Mouse (Mus musculus): ENCODE results near the gene Idh2. TPM values are rescaled to one million over a fixed set of nuclear protein-coding genes. Genes with fewer than 3 reads are reported as not detected.
A peak's percentile ranks its signal among the peaks of the same experiment; 100 is the strongest.

The Idh2 gene
- polyA plus RNA-seq (2015; fragmentation: Nextera tagmentation; extraction: Ambion mirVana): 546 and 644 TPM in 2 replicates

GRCm38 (mm10) chr7:80115224-80115590, at the start of gene Idh2:
Idh2 (minus strand) TSS chr7:80115392.
- Histone ChIP-seq H3K9ac (peak within 1 kb of the TSS; percentile 89), H3K4me2 (peak within 1 kb of the TSS; percentile 66), H3K36me3 (no peaks in the 10 kb centered on the region), H3K27me3 (no peaks in the 10 kb centered on the region), H3K4me1 (peaks cover 45% of the 10 kb centered on the region), H3K27ac (peak within 1 kb of the TSS; percentile 97), H3K9me3 (no peaks in the 10 kb centered on the region), H3K4me3 (peak within 1 kb of the TSS; percentile 94)
- WGBS: under 1% methylated on average over 29 of the region's 29 CpGs
- peak; percentile 96 for ATAC-seq (ENCODE audit: insufficient number of reproducible peaks, low FRiP score, low TSS enrichment, low read depth)

GRCm38 (mm10) chr7:80160945-80161306, 45.7 kb upstream of the Idh2 start:
- Histone ChIP-seq H3K27me3 (no peaks in the 10 kb centered on the region), H3K9ac (no peak overlapping the region), H3K4me1 (peaks cover 15% of the 10 kb centered on the region), H3K9me3 (no peaks in the 10 kb centered on the region), H3K27ac (peak overlapping the region; percentile 57; the same call in 1 of the 2 replicates), H3K4me2 (no peak overlapping the region), H3K36me3 (no peaks in the 10 kb centered on the region), H3K4me3 (no peak overlapping the region)
- WGBS: 66% methylated on average over 8 of the region's 8 CpGs
- ATAC-seq (ENCODE audit: insufficient number of reproducible peaks, low FRiP score, low TSS enrichment, low read depth): no peak

DNA sequence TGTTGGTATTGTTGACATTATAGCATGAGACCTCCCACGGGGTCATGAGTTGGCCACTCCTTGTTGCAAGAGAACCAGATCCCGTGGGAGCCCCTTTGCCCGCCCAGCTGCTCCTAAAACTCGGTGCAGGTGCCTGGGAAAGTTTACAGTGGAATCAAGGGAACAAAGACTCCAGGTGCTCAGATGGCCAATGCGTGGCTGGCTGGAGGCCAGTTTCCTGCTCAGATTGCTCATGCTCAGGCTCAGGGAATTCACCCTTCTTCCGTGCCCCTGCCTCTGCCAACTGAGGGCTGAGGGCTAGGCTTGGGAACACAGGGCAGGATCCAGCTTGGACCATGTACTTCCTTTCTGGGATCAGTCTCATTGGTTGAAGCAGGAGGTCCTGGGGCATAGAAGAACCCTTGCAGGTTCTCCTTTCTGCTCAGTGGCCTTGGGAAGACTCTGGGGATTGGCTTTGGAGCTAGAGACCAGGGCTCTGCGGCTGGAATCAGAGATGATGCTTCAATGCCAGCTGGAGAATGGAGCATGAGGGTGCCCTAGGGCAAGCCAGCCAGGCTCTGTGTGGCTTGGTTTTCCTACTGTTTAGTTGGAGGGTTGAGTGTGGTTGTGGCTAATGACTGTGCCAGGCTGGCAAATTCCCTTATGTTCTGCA, 45.2 kb upstream of the Idh2 start:
- Histone ChIP-seq H3K4me1 (peaks cover 15% of the 10 kb centered on the region), H3K27ac (peak overlapping the region; percentile 57), H3K9ac (no peak overlapping the region), H3K9me3 (no peaks in the 10 kb centered on the region), H3K4me2 (no peak overlapping the region), H3K27me3 (no peaks in the 10 kb centered on the region), H3K36me3 (no peaks in the 10 kb centered on the region), H3K4me3 (no peak overlapping the region)
- no peak for ATAC-seq (ENCODE audit: insufficient number of reproducible peaks, low FRiP score, low TSS enrichment, low read depth)
- WGBS: 38% methylated on average over 7 of the region's 7 CpGs

- Histone ChIP-seq H3K4me1 (peaks cover 15% of the 10 kb centered on the region), H3K4me2 (no peak overlapping the region), H3K9me3 (no peaks in the 10 kb centered on the region), H3K4me3 (no peak overlapping the region), H3K36me3 (no peaks in the 10 kb centered on the region), H3K27me3 (no peaks in the 10 kb centered on the region), H3K9ac (no peak overlapping the region), H3K27ac (no peak overlapping the region)
- WGBS: 82% methylated on average over 8 of the region's 8 CpGs
- no peak for ATAC-seq (ENCODE audit: insufficient number of reproducible peaks, low FRiP score, low TSS enrichment, low read depth)
These were observed 43.5 kb upstream of the Idh2 start for GRCm38 (mm10) chr7:80158496-80159268.

GRCm38 (mm10) chr7:80156711-80157227, 41.6 kb upstream of the Idh2 start:
- H3K9ac ChIP-seq: no peak overlapping the region

DNA sequence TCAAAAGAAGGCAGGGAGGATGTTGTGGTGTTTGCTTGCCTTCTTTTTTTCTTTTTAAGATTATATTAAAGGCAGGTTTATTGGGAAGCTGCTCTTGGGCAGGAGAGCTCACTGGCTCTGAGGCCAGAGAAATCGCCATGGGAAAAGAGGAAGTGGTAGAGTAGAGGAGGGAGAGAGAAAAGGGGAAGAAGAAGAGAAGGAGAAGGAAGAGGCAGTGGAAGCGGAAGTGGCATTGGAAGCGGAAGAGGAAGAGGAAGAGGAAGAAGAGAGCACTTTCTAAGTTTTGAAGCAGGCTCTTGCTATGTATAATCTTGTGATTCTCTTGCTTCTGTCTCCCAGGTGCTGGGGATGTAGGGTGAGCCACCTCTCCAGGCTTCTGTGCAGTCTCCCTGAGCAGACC, 39.5 kb upstream of the Idh2 start:
- WGBS: 74% methylated on average over 3 of the region's 3 CpGs
- ATAC-seq (ENCODE audit: insufficient number of reproducible peaks, low FRiP score, low TSS enrichment, low read depth): no peak
- Histone ChIP-seq H3K9me3 (no peaks in the 10 kb centered on the region), H3K27ac (no peak overlapping the region), H3K4me2 (no peak overlapping the region), H3K27me3 (no peaks in the 10 kb centered on the region), H3K4me3 (no peak overlapping the region), H3K4me1 (peaks cover 7% of the 10 kb centered on the region), H3K36me3 (no peaks in the 10 kb centered on the region), H3K9ac (no peak overlapping the region)

More at GRCm38 (mm10) chr7:80156711-80157227, 41.6 kb upstream of the Idh2 start:
- ATAC-seq (ENCODE audit: insufficient number of reproducible peaks, low FRiP score, low TSS enrichment, low read depth): 0 out of 2 replicates have a peak, but pooled peaks have one; percentile 15
- Histone ChIP-seq H3K4me1 (peaks cover 15% of the 10 kb centered on the region), H3K4me2 (no peak overlapping the region), H3K4me3 (no peak overlapping the region), H3K27ac (no peak overlapping the region), H3K9me3 (no peaks in the 10 kb centered on the region), H3K36me3 (no peaks in the 10 kb centered on the region), H3K27me3 (no peaks in the 10 kb centered on the region)
- 55% methylated on average over 13 of the region's 13 CpGs for WGBS

DNA sequence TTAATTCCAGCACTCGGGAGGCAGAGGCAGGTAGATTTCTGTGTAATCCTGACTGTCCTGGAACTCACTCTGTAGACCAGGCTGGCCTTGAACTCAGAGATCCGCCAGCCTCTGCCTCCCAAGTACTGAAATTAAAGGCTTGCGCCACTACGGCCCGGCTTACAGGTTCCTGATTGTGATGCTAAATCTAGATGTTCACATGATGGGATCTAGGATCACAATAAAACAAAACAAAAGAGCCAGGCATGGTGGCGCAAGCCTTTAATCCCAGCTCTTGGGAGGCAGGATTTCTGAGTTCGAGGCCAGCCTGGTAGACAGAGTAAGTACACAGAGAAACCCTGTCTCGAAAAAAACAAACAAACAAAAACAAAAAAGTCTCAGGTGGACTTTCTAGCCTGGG, 37.6 kb upstream of the Idh2 start:
- Histone ChIP-seq H3K4me3 (no peak overlapping the region), H3K4me2 (no peak overlapping the region), H3K9ac (no peak overlapping the region), H3K36me3 (no peaks in the 10 kb centered on the region), H3K4me1 (peaks cover 16% of the 10 kb centered on the region), H3K9me3 (no peaks in the 10 kb centered on the region), H3K27me3 (no peaks in the 10 kb centered on the region), H3K27ac (no peak overlapping the region)
- ATAC-seq (ENCODE audit: insufficient number of reproducible peaks, low FRiP score, low TSS enrichment, low read depth): no peak
- 93% methylated on average over 8 of the region's 8 CpGs for whole genome bisulfite sequencing

GRCm38 (mm10) chr7:80152152-80152551, 37.0 kb upstream of the Idh2 start:
- H3K27ac ChIP-seq: no peak overlapping the region
- no peak overlapping the region for H3K4me2 ChIP-seq
- H3K4me1 ChIP-seq: peaks cover 16% of the 10 kb centered on the region
- WGBS: 66% methylated on average over 6 of the region's 6 CpGs
- no peak for ATAC-seq (ENCODE audit: insufficient number of reproducible peaks, low FRiP score, low TSS enrichment, low read depth)
- H3K9ac ChIP-seq: no peak overlapping the region
- H3K36me3 ChIP-seq: no peaks in the 10 kb centered on the region
- no peaks in the 10 kb centered on the region for H3K9me3 ChIP-seq
- H3K27me3 ChIP-seq: no peaks in the 10 kb centered on the region
- H3K4me3 ChIP-seq: no peak overlapping the region

DNA sequence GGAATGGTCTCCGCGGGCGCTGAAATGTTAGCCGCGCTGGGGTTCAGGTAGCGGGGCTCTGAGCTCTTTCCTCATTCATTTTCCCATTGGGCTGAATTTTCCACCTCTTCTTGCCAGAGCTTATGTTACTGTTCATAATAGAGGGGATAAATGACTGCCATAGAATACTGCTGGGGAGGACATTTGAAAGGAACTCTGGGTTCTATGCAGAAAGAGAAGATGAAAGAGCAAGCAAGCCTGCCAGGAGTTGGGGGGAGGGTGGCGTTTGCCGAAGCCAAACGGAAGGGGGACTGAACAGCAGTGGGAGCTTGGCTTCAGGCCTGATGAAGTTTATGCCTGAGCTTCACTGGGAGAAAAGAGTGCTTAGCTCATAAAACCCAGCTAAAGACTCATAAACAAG, 34.2 kb upstream of the Idh2 start:
- ATAC-seq (ENCODE audit: insufficient number of reproducible peaks, low FRiP score, low TSS enrichment, low read depth): no peak
- no peaks in the 10 kb centered on the region for H3K36me3 ChIP-seq
- peak overlapping the region; percentile 71 for H3K27ac ChIP-seq
- H3K9ac ChIP-seq: no peak overlapping the region
- peaks cover 12% of the 10 kb centered on the region for H3K4me1 ChIP-seq
- WGBS: 24% methylated on average over 9 of the region's 9 CpGs
- H3K4me3 ChIP-seq: peak overlapping the region; percentile 8; the same call in 1 of the 2 replicates
- H3K4me2 ChIP-seq: peak overlapping the region; percentile 32
- H3K9me3 ChIP-seq: no peaks in the 10 kb centered on the region
- no peaks in the 10 kb centered on the region for H3K27me3 ChIP-seq

DNA sequence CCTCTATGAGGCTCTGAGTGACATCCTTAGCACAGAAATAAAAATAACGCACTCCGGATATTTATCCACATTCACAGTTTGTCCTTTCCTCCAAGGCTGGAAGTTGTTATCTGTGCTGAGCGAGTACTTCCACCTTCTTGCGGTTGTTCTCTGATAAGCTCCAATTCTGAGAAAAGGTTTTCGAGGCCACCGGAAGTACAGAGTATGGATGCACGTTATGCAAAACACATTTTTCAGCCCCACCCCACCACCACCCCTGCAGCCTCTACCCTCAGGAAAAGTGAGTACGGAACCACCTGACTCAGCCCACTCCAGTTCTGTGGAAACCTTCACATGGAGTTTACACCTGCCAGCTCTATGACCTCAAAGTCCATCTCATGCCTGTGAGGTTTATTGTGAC, 30.9 kb upstream of the Idh2 start:
- no peak overlapping the region for H3K4me2 ChIP-seq
- no peak overlapping the region for H3K27ac ChIP-seq
- H3K4me1 ChIP-seq: peaks cover 22% of the 10 kb centered on the region
- H3K36me3 ChIP-seq: no peaks in the 10 kb centered on the region
- no peak overlapping the region for H3K4me3 ChIP-seq
- H3K9me3 ChIP-seq: no peaks in the 10 kb centered on the region
- H3K9ac ChIP-seq: no peak overlapping the region
- WGBS: 83% methylated on average over 8 of the region's 8 CpGs
- H3K27me3 ChIP-seq: no peaks in the 10 kb centered on the region
- no peak for ATAC-seq (ENCODE audit: insufficient number of reproducible peaks, low FRiP score, low TSS enrichment, low read depth)

DNA sequence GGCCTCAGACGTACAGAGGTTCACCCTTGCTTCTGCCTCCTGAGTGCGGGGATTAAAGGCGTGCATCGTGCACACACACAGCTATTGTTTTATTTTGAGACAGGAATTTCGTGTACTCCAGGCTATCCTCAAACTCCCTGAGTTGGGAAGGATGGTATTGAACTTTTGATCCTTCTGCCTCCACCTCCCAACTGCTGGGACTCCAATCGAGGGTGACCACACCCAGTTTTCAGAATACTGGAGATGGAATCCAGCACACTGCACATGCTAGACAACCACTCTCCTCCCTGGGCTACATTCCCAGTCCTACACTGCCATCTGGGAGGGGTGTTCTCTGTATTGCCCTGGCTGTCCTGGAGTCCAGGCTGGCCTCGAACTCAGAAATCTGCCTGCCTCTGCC, 29.5 kb upstream of the Idh2 start:
- Histone ChIP-seq H3K9ac (no peak overlapping the region), H3K27ac (no peak overlapping the region), H3K4me2 (no peak overlapping the region), H3K4me1 (peaks cover 24% of the 10 kb centered on the region), H3K9me3 (no peaks in the 10 kb centered on the region), H3K36me3 (no peaks in the 10 kb centered on the region), H3K4me3 (no peak overlapping the region), H3K27me3 (no peaks in the 10 kb centered on the region)
- no peak for ATAC-seq (ENCODE audit: insufficient number of reproducible peaks, low FRiP score, low TSS enrichment, low read depth)
- WGBS: 90% methylated on average over 7 of the region's 7 CpGs

All from limb, embryonic 15.5 days (tissue).